Mouse (Mus musculus) CD4-positive naive resting alpha-beta T cell, adult 76 days (primary cell): ENCODE results near the gene Suv39h1. TPM values are rescaled to one million over a fixed set of nuclear protein-coding genes. Genes with fewer than 3 reads are reported as not detected.

ENCODE experiments used
- total RNA-seq: library from RNA; stranded (reverse); gene quantifications from one replicate; pipeline ENCODE4 v1.2.4, GENCODE M21; 2023

The Suv39h1 gene
- 27.5 TPM for total RNA-seq

DNA sequence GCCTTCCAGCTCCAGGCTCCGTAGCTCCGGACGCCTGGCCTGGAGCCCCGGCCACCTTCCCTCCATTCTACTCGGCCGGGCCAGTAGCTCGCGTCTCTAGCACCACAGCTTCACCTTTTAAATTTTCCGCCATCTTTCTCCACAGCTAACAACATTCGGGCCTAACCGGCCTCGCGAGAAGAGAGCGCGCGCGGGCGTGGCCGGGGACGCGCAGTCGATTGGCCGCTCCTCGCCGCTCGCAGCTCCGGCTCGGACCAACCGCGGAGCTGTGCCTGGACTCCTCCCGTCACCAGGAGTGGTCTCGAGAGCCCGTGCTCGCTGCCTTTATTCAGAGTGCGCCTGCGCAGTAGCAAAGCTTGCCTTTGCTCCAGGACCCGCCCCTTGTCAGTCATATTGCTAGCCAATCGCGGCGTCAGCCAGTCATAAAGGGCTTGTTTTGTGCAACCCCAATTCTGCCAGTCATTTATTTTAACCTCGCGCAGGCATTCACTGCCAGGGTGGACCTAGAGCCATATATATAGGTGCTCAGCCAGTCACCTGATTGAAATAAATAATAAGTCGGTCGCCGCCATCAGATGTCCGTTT is at the start of gene Suv39h1:
Gene Suv39h1 (minus strand): TSS at position 331 of the 585 bp plus-strand sequence.

GRCm38 (mm10) chrX:8090346-8090953 is 15.9 kb upstream of the Suv39h1 start, which contains the start of gene Was:
Gene Was (minus strand): TSS chrX:8090498.

GRCm38 (mm10) chrX:8018286-8018685 is 56.3 kb downstream of the Suv39h1 start, which contains the start of gene Glod5:
Gene Glod5 (minus strand): TSS chrX:8018492.

Other genes starting within 250 kb of the Suv39h1 start
- gene Otud5, start 233.4 kb downstream of the Suv39h1 start, total RNA-seq = 191 TPM
- 44.6 TPM for gene Pim2, start 196.5 kb downstream of the Suv39h1 start, total RNA-seq
- 19.1 TPM for gene Slc35a2, start 190.7 kb downstream of the Suv39h1 start, total RNA-seq
- gene Pqbp1, start 175.5 kb downstream of the Suv39h1 start, total RNA-seq = 70.6 TPM
- 25.7 TPM for gene Timm17b, start 175.4 kb downstream of the Suv39h1 start, total RNA-seq
- gene Gm10491, start 166.9 kb downstream of the Suv39h1 start, total RNA-seq = not detected
- not detected for gene Gm10490, start 165.2 kb downstream of the Suv39h1 start, total RNA-seq
- gene Pcsk1n, start 154.9 kb downstream of the Suv39h1 start, total RNA-seq = not detected
- not detected for gene Eras, start 146.2 kb downstream of the Suv39h1 start, total RNA-seq
- 17.4 TPM for gene Hdac6, start 126.9 kb downstream of the Suv39h1 start, total RNA-seq
- gene Gata1, start 96.7 kb downstream of the Suv39h1 start, total RNA-seq = 3.6 TPM
- not detected for gene Glod5, start 56.3 kb downstream of the Suv39h1 start, total RNA-seq
- gene Was, start 15.7 kb upstream of the Suv39h1 start, total RNA-seq = 98.2 TPM
- gene Wdr13, start 58.1 kb upstream of the Suv39h1 start, total RNA-seq = 42.6 TPM
- gene Rbm3, start 71.1 kb upstream of the Suv39h1 start, total RNA-seq = 573 TPM
- gene Tbc1d25, start 101.4 kb upstream of the Suv39h1 start, total RNA-seq = 13.6 TPM
- 30.0 TPM for gene Ebp, start 118.8 kb upstream of the Suv39h1 start, total RNA-seq
- not detected for gene Porcn, start 131.8 kb upstream of the Suv39h1 start, total RNA-seq
- gene Ftsj1, start 177.6 kb upstream of the Suv39h1 start, total RNA-seq = 14.7 TPM
- gene Slc38a5, start 196.4 kb upstream of the Suv39h1 start, total RNA-seq = 0.50 TPM